Mouse (Mus musculus): ENCODE measurements around the gene Arhgap44. TPM values are rescaled to one million over a fixed set of nuclear protein-coding genes. Genes with fewer than 3 reads are reported as not detected.

Gene Arhgap44
- polyA plus RNA-seq, 1 experiment from 2014 or later = 3.0 TPM

- 74% methylated on average over 12 of the region's 12 CpGs for WGBS
Measured at GRCm38 (mm10) chr11:65186974-65187373, 24.2 kb upstream of the Arhgap44 start.

GRCm38 (mm10) chr11:65185114-65185513 lies 22.4 kb upstream of the Arhgap44 start:
- ATAC-seq (ENCODE audit: insufficient number of reproducible peaks, low FRiP score, low TSS enrichment, low read depth) (no peak), DNase-seq (ENCODE audit: low spot score) (no peak)
- no peak overlapping the region for H3K27ac ChIP-seq (replicated peaks; ENCODE audit: low read depth, low read length)
- H3K36me3 ChIP-seq (ENCODE audit: control insufficient read depth, insufficient read depth, low read length) = no peaks in the 10 kb centered on the region
- H3K4me2 ChIP-seq (ENCODE audit: low read depth, severe bottlenecking) = no peak overlapping the region
- H3K4me1 ChIP-seq (ENCODE audit: control insufficient read depth, insufficient read depth, low read length) = no peaks in the 10 kb centered on the region
- H3K9ac ChIP-seq (ENCODE audit: low read length) = no peak overlapping the region
- H3K27me3 ChIP-seq (ENCODE audit: control insufficient read depth, insufficient read depth, low read length) = no peaks in the 10 kb centered on the region
- no peaks in the 10 kb centered on the region for H3K9me3 ChIP-seq (ENCODE audit: control insufficient read depth, low read length)
- no peak overlapping the region for H3K4me3 ChIP-seq (ENCODE audit: low read depth, low read length)
- 92% methylated on average over 1 of the region's 1 CpGs for WGBS

More at GRCm38 (mm10) chr11:65186974-65187373, 24.2 kb upstream of the Arhgap44 start:
- DNase-seq (ENCODE audit: low spot score) (no peak), ATAC-seq (ENCODE audit: insufficient number of reproducible peaks, low FRiP score, low TSS enrichment, low read depth) (no peak)
- Histone ChIP-seq H3K4me1 (ENCODE audit: control insufficient read depth, insufficient read depth, low read length) (no peaks in the 10 kb centered on the region), H3K27me3 (ENCODE audit: control insufficient read depth, insufficient read depth, low read length) (no peaks in the 10 kb centered on the region), H3K4me2 (ENCODE audit: low read depth, severe bottlenecking) (no peak overlapping the region), H3K36me3 (ENCODE audit: control insufficient read depth, insufficient read depth, low read length) (no peaks in the 10 kb centered on the region), H3K27ac (replicated peaks; ENCODE audit: low read depth, low read length) (no peak overlapping the region), H3K9ac (ENCODE audit: low read length) (no peak overlapping the region), H3K4me3 (ENCODE audit: low read depth, low read length) (no peak overlapping the region), H3K9me3 (ENCODE audit: control insufficient read depth, low read length) (no peaks in the 10 kb centered on the region)

- DNase-seq (ENCODE audit: low spot score) = no peak
- Histone ChIP-seq H3K4me3 (ENCODE audit: low read depth, low read length) (no peak overlapping the region), H3K27ac (replicated peaks; ENCODE audit: low read depth, low read length) (no peak overlapping the region), H3K4me1 (ENCODE audit: control insufficient read depth, insufficient read depth, low read length) (no peaks in the 10 kb centered on the region), H3K9me3 (ENCODE audit: control insufficient read depth, low read length) (no peaks in the 10 kb centered on the region), H3K27me3 (ENCODE audit: control insufficient read depth, insufficient read depth, low read length) (no peaks in the 10 kb centered on the region), H3K4me2 (ENCODE audit: low read depth, severe bottlenecking) (no peak overlapping the region), H3K36me3 (ENCODE audit: control insufficient read depth, insufficient read depth, low read length) (no peaks in the 10 kb centered on the region), H3K9ac (ENCODE audit: low read length) (no peak overlapping the region)
- ATAC-seq (ENCODE audit: insufficient number of reproducible peaks, low FRiP score, low TSS enrichment, low read depth) = no peak
- 86% methylated on average over 4 of the region's 4 CpGs for WGBS
Measured at GRCm38 (mm10) chr11:65170121-65170750, 7.5 kb upstream of the Arhgap44 start.

GRCm38 (mm10) chr11:65161881-65162766 lies 637 bp downstream of the Arhgap44 start:
- H3K9me3 ChIP-seq (ENCODE audit: control insufficient read depth, low read length) = no peaks in the 10 kb centered on the region
- H3K36me3 ChIP-seq (ENCODE audit: control insufficient read depth, insufficient read depth, low read length) = no peaks in the 10 kb centered on the region
- peaks cover 4% of the 10 kb centered on the region; the same call in 1 of the 2 replicates for H3K4me1 ChIP-seq (ENCODE audit: control insufficient read depth, insufficient read depth, low read length)
- ATAC-seq (ENCODE audit: insufficient number of reproducible peaks, low FRiP score, low TSS enrichment, low read depth) = peak; percentile 59
- no peak overlapping the region for H3K27ac ChIP-seq (replicated peaks; ENCODE audit: low read depth, low read length)
- H3K4me2 ChIP-seq (ENCODE audit: low read depth, severe bottlenecking) = peak overlapping the region; percentile 95
- under 1% methylated on average over 48 of the region's 49 CpGs for WGBS
- DNase-seq (ENCODE audit: low spot score) = peak; percentile 62
- H3K9ac ChIP-seq (ENCODE audit: low read length) = peak overlapping the region; percentile 73
- H3K27me3 ChIP-seq (ENCODE audit: control insufficient read depth, insufficient read depth, low read length) = peaks cover 9% of the 10 kb centered on the region; the same call in 1 of the 2 replicates
- H3K4me3 ChIP-seq (ENCODE audit: low read depth, low read length) = peak overlapping the region; percentile 85

GRCm38 (mm10) chr11:65160991-65161880 lies 1.5 kb downstream of the Arhgap44 start:
- peaks cover 4% of the 10 kb centered on the region; the same call in 1 of the 2 replicates for H3K4me1 ChIP-seq (ENCODE audit: control insufficient read depth, insufficient read depth, low read length)
- no peak overlapping the region for H3K27ac ChIP-seq (replicated peaks; ENCODE audit: low read depth, low read length)
- WGBS = 56% methylated on average over 7 of the region's 7 CpGs
- H3K27me3 ChIP-seq (ENCODE audit: control insufficient read depth, insufficient read depth, low read length) = peaks cover 9% of the 10 kb centered on the region; the same call in 1 of the 2 replicates
- H3K36me3 ChIP-seq (ENCODE audit: control insufficient read depth, insufficient read depth, low read length) = no peaks in the 10 kb centered on the region
- H3K9ac ChIP-seq (ENCODE audit: low read length) = no peak overlapping the region
- no peaks in the 10 kb centered on the region for H3K9me3 ChIP-seq (ENCODE audit: control insufficient read depth, low read length)
- H3K4me3 ChIP-seq (ENCODE audit: low read depth, low read length) = peak overlapping the region; percentile 85; the same call in 1 of the 2 replicates
- DNase-seq (ENCODE audit: low spot score) (no peak), ATAC-seq (ENCODE audit: insufficient number of reproducible peaks, low FRiP score, low TSS enrichment, low read depth) (no peak)
- H3K4me2 ChIP-seq (ENCODE audit: low read depth, severe bottlenecking) = peak overlapping the region; percentile 95; the same call in 1 of the 2 replicates

- WGBS = 86% methylated on average over 5 of the region's 5 CpGs
- Histone ChIP-seq H3K4me2 (ENCODE audit: low read depth, severe bottlenecking) (no peak within 1 kb of the TSS), H3K27me3 (ENCODE audit: control insufficient read depth, insufficient read depth, low read length) (peaks cover 9% of the 10 kb centered on the region; the same call in 1 of the 2 replicates), H3K4me3 (ENCODE audit: low read depth, low read length) (no peak within 1 kb of the TSS), H3K36me3 (ENCODE audit: control insufficient read depth, insufficient read depth, low read length) (no peaks in the 10 kb centered on the region), H3K27ac (replicated peaks; ENCODE audit: low read depth, low read length) (no peak within 1 kb of the TSS), H3K9me3 (ENCODE audit: control insufficient read depth, low read length) (no peaks in the 10 kb centered on the region), H3K9ac (ENCODE audit: low read length) (no peak within 1 kb of the TSS), H3K4me1 (ENCODE audit: control insufficient read depth, insufficient read depth, low read length) (peaks cover 4% of the 10 kb centered on the region; the same call in 1 of the 2 replicates)
- no peak for ATAC-seq (ENCODE audit: insufficient number of reproducible peaks, low FRiP score, low TSS enrichment, low read depth)
- no peak for DNase-seq (ENCODE audit: low spot score)
Measured at GRCm38 (mm10) chr11:65159791-65160190, 3.0 kb downstream of the Arhgap44 start, which contains the start of gene 1700086D15Rik. Gene 1700086D15Rik (minus strand): TSS chr11:65159891.

- DNase-seq (ENCODE audit: low spot score) = no peak
- H3K36me3 ChIP-seq (ENCODE audit: control insufficient read depth, insufficient read depth, low read length) = no peaks in the 10 kb centered on the region
- H3K4me1 ChIP-seq (ENCODE audit: control insufficient read depth, insufficient read depth, low read length) = peaks cover 4% of the 10 kb centered on the region; the same call in 1 of the 2 replicates
- H3K9ac ChIP-seq (ENCODE audit: low read length) = no peak overlapping the region
- H3K27ac ChIP-seq (replicated peaks; ENCODE audit: low read depth, low read length) = no peak overlapping the region
- WGBS = 95% methylated on average over 5 of the region's 5 CpGs
- no peak overlapping the region for H3K4me2 ChIP-seq (ENCODE audit: low read depth, severe bottlenecking)
- no peak for ATAC-seq (ENCODE audit: insufficient number of reproducible peaks, low FRiP score, low TSS enrichment, low read depth)
- H3K27me3 ChIP-seq (ENCODE audit: control insufficient read depth, insufficient read depth, low read length) = peaks cover 9% of the 10 kb centered on the region; the same call in 1 of the 2 replicates
- H3K9me3 ChIP-seq (ENCODE audit: control insufficient read depth, low read length) = no peaks in the 10 kb centered on the region
- H3K4me3 ChIP-seq (ENCODE audit: low read depth, low read length) = no peak overlapping the region
Measured at GRCm38 (mm10) chr11:65158658-65158990, 4.1 kb downstream of the Arhgap44 start.

Data from limb, embryonic 11.5 days (tissue).